Mouse (Mus musculus) kidney, embryonic 14.5 days (tissue): ENCODE results near the gene Cyld. TPM values are rescaled to one million over a fixed set of nuclear protein-coding genes. Genes with fewer than 3 reads are reported as not detected.
"Not testable (repeated sequence)": the region's sequence is repeated elsewhere in the genome, so short reads cannot be mapped to it uniquely, and the experiment has no call there.

Experiments
- ATAC-seq: fragments of 200-750 bp; cut with Nextera tagmentation; 2 replicates; pipeline ENCODE4 v1.8.0; 2017; ENCODE audit warnings: moderate number of reproducible peaks, mild to moderate bottlenecking, moderate TSS enrichment, moderate library complexity; ENCODE audit not compliant: low FRiP score, low TSS enrichment
- H3K27ac ChIP-seq: fragments of 300-500 bp; sonication (generic); 2 replicates; pipeline ENCODE4 v1.5.1; 2014; ENCODE audit warnings: low read depth, mild to moderate bottlenecking, low read length, moderate library complexity, mixed read lengths
- H3K27me3 ChIP-seq: fragments of 300-500 bp; sonication (generic); 2 replicates; pipeline ENCODE4 v1.6.1; 2014; ENCODE audit warnings: mild to moderate bottlenecking, low read length; ENCODE audit not compliant: control insufficient read depth, insufficient read depth
- H3K36me3 ChIP-seq: fragments of 300-500 bp; sonication (generic); 2 replicates; pipeline ENCODE4 v1.6.1; 2014; ENCODE audit warnings: low read length, mixed read lengths; ENCODE audit not compliant: control insufficient read depth, insufficient read depth
- H3K4me1 ChIP-seq: fragments of 300-500 bp; sonication (generic); 2 replicates; pipeline ENCODE4 v1.6.1; 2014; ENCODE audit warnings: low read length, mixed read lengths; ENCODE audit not compliant: control insufficient read depth, insufficient read depth
- H3K4me2 ChIP-seq: fragments of 300-500 bp; sonication (generic); replicated peaks from 2 replicates; pipeline ENCODE4 v1.6.1; 2014; ENCODE audit warnings: low read depth, mild to moderate bottlenecking, low read length
- H3K4me3 ChIP-seq: fragments of 300-500 bp; sonication (generic); 2 replicates; pipeline ENCODE4 v1.5.1; 2014; ENCODE audit warnings: mild to moderate bottlenecking, low read length
- H3K9ac ChIP-seq: fragments of 300-500 bp; sonication (generic); 2 replicates; pipeline ENCODE4 v1.6.1; 2014; ENCODE audit warnings: low read depth, mild to moderate bottlenecking, low read length, moderate library complexity
- H3K9me3 ChIP-seq: fragments of 300-500 bp; sonication (generic); 2 replicates; pipeline ENCODE4 v1.6.1; 2016; ENCODE audit warnings: low read length; ENCODE audit not compliant: control insufficient read depth
- WGBS: fragments of 180-500 bp; shearing (Covaris S2); extraction: QIAGEN DNeasy Blood & Tissue Kit; methylation state at CpG from one replicate; pipeline ENCODE4 v1.1.7; 2014; 5-methylcytosine and 5-hydroxymethylcytosine counted together
- polyA plus RNA-seq: library from polyadenylated mRNA; unstranded; fragments of >200 nt; fragmentation: Nextera tagmentation; extraction: Ambion mirVana; gene quantifications from 2 replicates; pipeline ENCODE4 v1.2.1, GENCODE M21; 2014

The Cyld gene
- 9.0 and 16.6 TPM in 2 replicates for polyA plus RNA-seq

- Histone ChIP-seq H3K4me2 (peak within 1 kb of the TSS; percentile 86), H3K4me3 (peak within 1 kb of the TSS; percentile 79), H3K9me3 (no peaks in the 10 kb centered on the region), H3K36me3 (no peaks in the 10 kb centered on the region), H3K9ac (peak within 1 kb of the TSS; percentile 77), H3K27ac (peak within 1 kb of the TSS; percentile 4; the same call in 1 of the 2 replicates), H3K27me3 (no peaks in the 10 kb centered on the region), H3K4me1 (peaks cover 9% of the 10 kb centered on the region; the same call in 1 of the 2 replicates)
- under 1% methylated on average over 68 of the region's 80 CpGs for WGBS
- ATAC-seq: peak; percentile 99
Observed at GRCm38 (mm10) chr8:88696721-88697641, at the start of gene Cyld. Cyld (plus strand) TSS chr8:88697028.

GRCm38 (mm10) chr8:88648322-88648721 lies 48.5 kb upstream of the Cyld start:
- ATAC-seq: 0 out of 2 replicates have a peak, but pooled peaks have one; percentile 11
- H3K36me3 ChIP-seq: no peaks in the 10 kb centered on the region
- no peak overlapping the region for H3K4me2 ChIP-seq
- H3K4me3 ChIP-seq: no peak overlapping the region
- no peak overlapping the region for H3K27ac ChIP-seq
- no peak overlapping the region for H3K9ac ChIP-seq
- H3K27me3 ChIP-seq: no peaks in the 10 kb centered on the region; the same call in 1 of the 2 replicates
- no peaks in the 10 kb centered on the region for H3K9me3 ChIP-seq
- H3K4me1 ChIP-seq: peaks cover 4% of the 10 kb centered on the region; the same call in 1 of the 2 replicates

- 84% methylated on average over 6 of the region's 6 CpGs for WGBS
- Histone ChIP-seq H3K4me3 (no peak overlapping the region), H3K4me2 (no peak overlapping the region), H3K27ac (no peak overlapping the region), H3K9ac (no peak overlapping the region), H3K4me1 (peaks cover 4% of the 10 kb centered on the region; the same call in 1 of the 2 replicates), H3K27me3 (no peaks in the 10 kb centered on the region; the same call in 1 of the 2 replicates), H3K36me3 (no peaks in the 10 kb centered on the region), H3K9me3 (no peaks in the 10 kb centered on the region)
- no peak for ATAC-seq
Observed at GRCm38 (mm10) chr8:88650016-88650708, 46.7 kb upstream of the Cyld start.

GRCm38 (mm10) chr8:88651122-88651521 lies 45.7 kb upstream of the Cyld start:
- not testable (repeated sequence) for H3K27ac ChIP-seq, H3K36me3 ChIP-seq, H3K4me1 ChIP-seq, ATAC-seq, H3K9ac ChIP-seq, H3K4me3 ChIP-seq, H3K27me3 ChIP-seq, H3K4me2 ChIP-seq, H3K9me3 ChIP-seq
- 61% methylated on average over 4 of the region's 4 CpGs for WGBS

- Histone ChIP-seq H3K27me3 (no peaks in the 10 kb centered on the region), H3K36me3 (no peaks in the 10 kb centered on the region), H3K4me1 (no peaks in the 10 kb centered on the region), H3K9me3 (no peaks in the 10 kb centered on the region), H3K4me3 (no peak overlapping the region), H3K27ac (no peak overlapping the region), H3K4me2 (no peak overlapping the region), H3K9ac (no peak overlapping the region)
- no peak for ATAC-seq
Observed at GRCm38 (mm10) chr8:88655334-88655733, 41.5 kb upstream of the Cyld start.

GRCm38 (mm10) chr8:88659873-88660272 lies 37.0 kb upstream of the Cyld start:
- Histone ChIP-seq H3K4me2 (no peak overlapping the region), H3K27ac (no peak overlapping the region), H3K4me3 (no peak overlapping the region), H3K4me1 (peaks cover 4% of the 10 kb centered on the region; the same call in 1 of the 2 replicates), H3K36me3 (no peaks in the 10 kb centered on the region), H3K9me3 (no peaks in the 10 kb centered on the region), H3K27me3 (no peaks in the 10 kb centered on the region), H3K9ac (no peak overlapping the region)
- 92% methylated on average over 3 of the region's 3 CpGs for WGBS
- no peak for ATAC-seq

GRCm38 (mm10) chr8:88662401-88662821 lies 34.4 kb upstream of the Cyld start:
- 76% methylated on average over 6 of the region's 6 CpGs for WGBS

GRCm38 (mm10) chr8:88664121-88664520 lies 32.7 kb upstream of the Cyld start:
- no peak for ATAC-seq
- no peaks in the 10 kb centered on the region for H3K9me3 ChIP-seq
- H3K27ac ChIP-seq: no peak overlapping the region
- peaks cover 11% of the 10 kb centered on the region; the same call in 1 of the 2 replicates for H3K4me1 ChIP-seq
- no peak overlapping the region for H3K4me3 ChIP-seq
- H3K4me2 ChIP-seq: no peak overlapping the region
- WGBS: 47% methylated on average over 16 of the region's 16 CpGs
- no peak overlapping the region for H3K9ac ChIP-seq
- no peaks in the 10 kb centered on the region for H3K36me3 ChIP-seq
- no peaks in the 10 kb centered on the region for H3K27me3 ChIP-seq

More at GRCm38 (mm10) chr8:88662401-88662821, 34.4 kb upstream of the Cyld start:
- Histone ChIP-seq H3K9me3 (no peaks in the 10 kb centered on the region), H3K27me3 (no peaks in the 10 kb centered on the region), H3K4me2 (no peak overlapping the region), H3K27ac (no peak overlapping the region), H3K4me3 (no peak overlapping the region), H3K4me1 (peaks cover 4% of the 10 kb centered on the region; the same call in 1 of the 2 replicates), H3K9ac (no peak overlapping the region), H3K36me3 (no peaks in the 10 kb centered on the region)
- ATAC-seq: no peak
